Mouse (Mus musculus) limb, embryonic 15.5 days (tissue): ENCODE measurements around the gene Prr19. TPM values are rescaled to one million over a fixed set of nuclear protein-coding genes. Genes with fewer than 3 reads are reported as not detected.
"Not testable (repeated sequence)": the region's sequence is repeated elsewhere in the genome, so short reads cannot be mapped to it uniquely, and the experiment has no call there.

Experiments used
- ATAC-seq: fragments of 200-750 bp; cut with Nextera tagmentation; 2 replicates; pipeline ENCODE4 v1.8.0; 2017; ENCODE audit warnings: low read depth, moderate TSS enrichment; ENCODE audit not compliant: insufficient number of reproducible peaks, low FRiP score, low TSS enrichment
- H3K27ac ChIP-seq: fragments of 300-500 bp; sonication (generic); 2 replicates; pipeline ENCODE4 v1.5.1; 2015; ENCODE audit warnings: moderate library complexity, mild to moderate bottlenecking, inconsistent platforms
- H3K27me3 ChIP-seq: fragments of 300-500 bp; sonication (generic); 2 replicates; pipeline ENCODE4 v1.6.1; 2015; ENCODE audit warnings: inconsistent platforms
- H3K36me3 ChIP-seq: fragments of 300-500 bp; sonication (generic); 2 replicates; pipeline ENCODE4 v1.6.1; 2015; ENCODE audit warnings: inconsistent platforms
- H3K4me1 ChIP-seq: fragments of 300-500 bp; sonication (generic); 2 replicates; pipeline ENCODE4 v1.6.1; 2015; ENCODE audit warnings: inconsistent platforms
- H3K4me2 ChIP-seq: fragments of 300-500 bp; sonication (generic); 2 replicates; pipeline ENCODE4 v1.6.1; 2015; ENCODE audit warnings: mild to moderate bottlenecking, inconsistent platforms
- H3K4me3 ChIP-seq: fragments of 300-500 bp; sonication (generic); 2 replicates; pipeline ENCODE4 v1.5.1; 2015; ENCODE audit warnings: mild to moderate bottlenecking, inconsistent platforms
- H3K9ac ChIP-seq: fragments of 300-500 bp; sonication (generic); 2 replicates; pipeline ENCODE4 v1.6.1; 2015; ENCODE audit warnings: inconsistent platforms
- H3K9me3 ChIP-seq: fragments of 300-500 bp; sonication (generic); 2 replicates; pipeline ENCODE4 v1.6.1; 2016; ENCODE audit warnings: inconsistent platforms
- WGBS: fragments of 180-500 bp; shearing (Covaris S2); methylation state at CpG from one replicate; pipeline ENCODE4 v1.1.7; 2015; 5-methylcytosine and 5-hydroxymethylcytosine counted together
- polyA plus RNA-seq: library from polyadenylated mRNA; unstranded; fragments of >200 nt; fragmentation: Nextera tagmentation; extraction: Ambion mirVana; gene quantifications from 2 replicates; pipeline ENCODE4 v1.2.1, GENCODE M21; 2015

Gene Prr19
- polyA plus RNA-seq, result 0.32 and 0.40 TPM in 2 replicates

DNA sequence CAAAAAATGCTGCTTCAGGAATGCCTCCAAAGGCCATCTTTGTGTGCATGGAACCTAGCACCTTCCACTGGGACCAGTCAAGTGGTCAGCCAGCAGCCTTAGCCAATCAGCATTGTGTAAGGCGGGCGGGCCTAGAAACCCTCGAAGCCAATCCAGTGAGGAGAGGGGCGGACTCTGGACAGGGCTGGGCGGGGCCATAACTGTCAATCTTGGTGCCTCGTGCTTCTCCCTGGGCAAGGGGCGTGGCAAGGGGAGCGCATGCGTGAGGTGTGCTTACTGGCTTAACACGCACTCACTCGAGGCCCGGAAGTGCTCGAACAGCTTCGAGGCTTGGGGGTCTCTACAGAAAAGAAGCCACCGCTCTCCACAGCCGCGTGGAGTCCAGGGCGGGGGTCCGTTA, at the start of gene Prr19:
Gene Prr19 (plus strand): TSS at position 349 of the 400 bp plus-strand sequence.
- WGBS, result 59% methylated on average over 19 of the region's 19 CpGs
- Histone ChIP-seq H3K36me3 (no peaks in the 10 kb centered on the region), H3K4me3 (no peak within 1 kb of the TSS), H3K4me2 (no peak within 1 kb of the TSS), H3K27ac (no peak within 1 kb of the TSS), H3K4me1 (peaks cover 22% of the 10 kb centered on the region), H3K9ac (no peak within 1 kb of the TSS), H3K9me3 (no peaks in the 10 kb centered on the region), H3K27me3 (peaks cover 8% of the 10 kb centered on the region; the same call in 1 of the 2 replicates)
- 0 out of 2 replicates have a peak, but pooled peaks have one; percentile 50 for ATAC-seq

DNA sequence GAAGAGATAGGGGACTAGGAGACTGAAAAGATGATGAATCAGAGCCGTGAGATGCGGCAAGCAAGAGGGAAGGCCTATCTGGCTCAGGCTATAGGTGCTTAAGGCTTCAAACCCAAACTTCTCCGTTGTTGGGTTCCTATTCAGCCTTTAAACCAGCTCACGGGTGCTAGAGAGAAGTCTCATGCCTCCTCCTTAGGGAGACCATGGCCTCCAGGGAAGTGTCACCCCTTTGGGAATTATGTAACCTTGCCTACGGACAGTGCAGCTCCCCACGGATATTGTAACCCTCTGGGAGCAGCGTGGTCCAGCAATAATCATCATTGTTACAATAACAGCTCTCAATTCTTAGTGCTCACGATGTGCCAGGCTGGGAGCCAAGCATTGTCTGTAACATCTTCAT, 49.4 kb upstream of the Prr19 start:
- Histone ChIP-seq H3K27ac (peak overlapping the region; percentile 99), H3K4me3 (peak overlapping the region; percentile 95), H3K4me2 (peak overlapping the region; percentile 88), H3K36me3 (no peaks in the 10 kb centered on the region), H3K9me3 (no peaks in the 10 kb centered on the region), H3K9ac (peak overlapping the region; percentile 48; the same call in 1 of the 2 replicates), H3K4me1 (peaks cover 30% of the 10 kb centered on the region), H3K27me3 (no peaks in the 10 kb centered on the region)
- ATAC-seq, result no peak
- WGBS, result 20% methylated on average over 8 of the region's 8 CpGs

DNA sequence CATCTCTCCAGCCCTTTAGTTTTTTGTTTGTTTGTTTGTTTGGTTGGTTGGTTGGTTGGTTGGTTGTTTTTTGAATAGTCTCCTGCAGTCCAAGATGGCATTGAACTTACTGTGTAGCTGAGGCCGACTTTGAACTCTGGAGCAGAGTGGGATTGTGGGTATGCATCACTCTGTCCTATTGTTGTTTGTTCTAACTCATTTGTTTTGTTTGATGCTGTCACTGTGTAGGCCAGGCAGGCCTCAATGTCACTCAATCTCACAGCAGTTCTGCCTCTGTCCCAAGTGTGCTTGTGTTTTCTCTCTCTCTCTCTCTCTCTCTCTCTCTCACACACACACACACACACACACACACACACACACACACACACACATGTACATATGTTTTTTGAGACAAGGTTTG, 39.3 kb upstream of the Prr19 start:
- Histone ChIP-seq H3K36me3 (no peaks in the 10 kb centered on the region), H3K27ac (no peak overlapping the region), H3K9me3 (no peaks in the 10 kb centered on the region), H3K27me3 (no peaks in the 10 kb centered on the region), H3K4me1 (peaks cover 1% of the 10 kb centered on the region), H3K4me2 (no peak overlapping the region), H3K4me3 (no peak overlapping the region), H3K9ac (no peak overlapping the region)
- ATAC-seq, result no peak
- WGBS, result 91% methylated on average over 1 of the region's 1 CpGs

DNA sequence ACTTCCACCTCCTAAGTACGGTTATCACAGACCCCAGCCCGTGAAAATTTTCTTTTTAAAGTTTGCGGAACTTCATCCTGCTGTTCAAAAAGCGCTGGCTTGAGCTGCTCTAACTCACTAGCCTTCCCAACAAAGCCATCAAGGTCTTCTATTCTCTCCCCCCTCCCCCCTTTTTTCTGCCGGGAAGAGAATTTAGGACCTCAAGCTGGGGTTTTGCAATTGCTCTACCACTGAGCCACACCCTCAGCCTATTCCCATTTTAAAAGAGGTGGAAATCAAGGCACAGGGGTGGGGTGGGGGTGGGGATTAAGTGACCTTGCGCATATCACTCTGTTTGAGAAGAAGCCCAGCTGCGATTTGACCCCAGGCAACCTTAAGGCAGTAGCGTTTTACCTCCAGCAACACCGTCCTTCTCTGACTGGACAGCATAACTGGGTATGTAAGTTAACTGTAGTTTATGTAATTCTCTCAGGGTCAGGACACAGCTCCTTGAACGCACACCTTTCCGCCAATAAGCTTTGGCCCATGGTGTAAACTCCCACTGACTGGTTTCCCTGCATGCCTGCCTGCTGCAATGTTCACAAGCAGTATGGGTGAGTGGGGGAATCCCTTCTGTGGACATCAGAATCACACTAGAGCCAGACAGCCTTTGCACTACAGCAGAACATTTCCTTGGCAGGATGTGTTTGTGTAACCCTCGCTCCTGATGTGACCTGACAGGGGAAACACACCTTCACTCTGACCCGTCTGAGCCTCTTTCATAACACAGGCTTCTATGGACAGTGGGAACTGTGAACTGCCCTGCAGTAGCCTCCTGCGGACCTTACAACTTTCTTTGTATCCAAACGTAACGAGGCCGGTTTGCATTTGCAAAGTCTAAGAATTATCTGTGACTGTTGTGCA, 37.0 kb upstream of the Prr19 start:
- H3K4me2 ChIP-seq, result no peak overlapping the region
- WGBS, result 41% methylated on average over 17 of the region's 17 CpGs
- no peak overlapping the region for H3K27ac ChIP-seq
- H3K4me1 ChIP-seq, result peaks cover 11% of the 10 kb centered on the region
- no peak for ATAC-seq
- H3K9ac ChIP-seq, result no peak overlapping the region
- H3K9me3 ChIP-seq, result no peaks in the 10 kb centered on the region
- no peak overlapping the region for H3K4me3 ChIP-seq
- no peaks in the 10 kb centered on the region for H3K36me3 ChIP-seq
- no peaks in the 10 kb centered on the region for H3K27me3 ChIP-seq

DNA sequence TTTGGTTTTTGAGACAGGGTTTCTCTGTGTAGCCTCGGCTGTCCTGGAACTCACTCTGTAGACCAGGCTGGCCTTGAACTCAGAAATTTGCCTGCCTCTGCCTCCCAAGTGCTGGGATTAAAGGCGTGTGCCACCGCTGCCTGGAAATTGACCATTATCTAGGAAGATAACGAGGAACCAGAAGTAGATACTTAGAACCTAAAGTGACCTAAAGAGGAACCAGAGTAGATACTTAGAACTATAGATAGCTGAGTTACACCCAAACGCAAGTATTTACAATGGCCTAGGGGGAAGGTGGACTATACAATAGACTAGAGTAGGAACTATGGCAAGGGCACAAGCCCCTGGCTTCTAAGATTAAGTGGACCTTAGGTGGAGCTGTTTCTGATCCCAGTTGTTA, 35.5 kb upstream of the Prr19 start:
- H3K9me3 ChIP-seq, H3K4me2 ChIP-seq, H3K9ac ChIP-seq, H3K36me3 ChIP-seq, H3K27ac ChIP-seq, ATAC-seq, H3K4me3 ChIP-seq, H3K27me3 ChIP-seq: not testable (repeated sequence)
- H3K4me1 ChIP-seq, result peaks cover 22% of the 10 kb centered on the region
- 88% methylated on average over 5 of the region's 5 CpGs for WGBS

DNA sequence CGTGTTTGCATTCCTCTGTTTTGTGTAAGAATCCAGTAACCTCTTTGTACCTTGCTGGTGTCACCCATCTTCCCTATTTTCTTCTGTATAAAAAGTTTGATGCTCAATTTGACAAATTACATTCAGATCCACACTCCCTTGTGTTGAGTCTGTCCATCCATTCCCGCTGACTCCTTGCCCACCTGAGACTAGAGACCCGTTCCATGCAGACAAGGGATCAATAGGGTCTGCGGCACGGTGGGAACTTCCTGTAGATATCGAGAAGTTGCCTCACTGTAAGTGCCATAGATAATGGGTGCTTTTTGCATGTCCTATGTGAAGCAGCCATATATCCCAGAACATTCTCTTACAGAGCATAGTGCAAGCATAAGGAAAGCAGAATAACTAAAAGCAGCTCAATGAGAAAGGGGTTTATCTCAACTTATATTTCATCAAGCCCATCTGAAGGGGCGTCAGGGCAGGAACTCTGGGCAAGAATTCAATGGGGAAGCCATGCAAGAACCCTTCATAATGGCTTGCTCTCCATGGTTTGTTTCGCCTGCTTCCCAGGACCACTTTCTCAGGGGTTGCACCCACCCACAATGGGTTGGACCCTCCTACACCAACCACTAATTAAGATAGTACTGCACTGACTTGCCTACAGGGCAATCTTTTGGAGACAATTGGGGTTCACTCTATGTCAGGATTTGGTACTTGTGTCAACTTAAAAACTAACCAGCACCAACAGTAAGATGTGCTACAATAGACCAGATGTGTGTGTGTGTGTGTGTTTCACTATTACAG, 34.8 kb upstream of the Prr19 start:
- no peak overlapping the region for H3K4me3 ChIP-seq
- H3K4me2 ChIP-seq, result no peak overlapping the region; the same call in 1 of the 2 replicates
- H3K4me1 ChIP-seq, result peaks cover 25% of the 10 kb centered on the region
- 91% methylated on average over 8 of the region's 8 CpGs for WGBS
- peaks cover 8% of the 10 kb centered on the region for H3K36me3 ChIP-seq
- ATAC-seq, result no peak
- H3K9ac ChIP-seq, result no peak overlapping the region
- H3K27ac ChIP-seq, result no peak overlapping the region
- H3K27me3 ChIP-seq, result no peaks in the 10 kb centered on the region
- no peaks in the 10 kb centered on the region for H3K9me3 ChIP-seq

DNA sequence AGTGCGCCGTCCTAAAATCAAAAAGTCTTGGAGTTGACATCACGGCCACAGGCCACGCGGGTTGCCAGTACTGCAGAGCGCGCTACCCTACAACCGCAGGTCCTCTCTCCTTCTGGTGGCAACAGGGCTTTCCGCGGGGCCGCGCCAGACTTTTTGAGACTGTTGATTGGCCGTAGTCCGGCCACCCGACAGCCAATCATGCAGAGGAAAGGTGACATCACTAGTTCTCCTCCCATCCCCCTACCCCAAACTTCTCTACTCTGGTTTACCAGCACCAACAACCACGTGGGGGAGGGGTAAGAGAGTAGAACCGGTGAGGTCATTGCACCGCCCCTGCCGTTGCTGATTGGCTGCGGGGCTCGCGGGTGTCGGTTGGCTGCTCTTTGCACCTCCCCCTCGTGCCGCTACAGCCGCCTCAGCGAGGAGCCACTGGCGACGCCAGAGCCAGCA, 33.9 kb upstream of the Prr19 start, which contains the start of gene Cic:
Gene Cic (plus strand): TSS at position 404 of the 450 bp plus-strand sequence.
- H3K4me2 ChIP-seq, result peak within 1 kb of the TSS; percentile 82
- H3K4me3 ChIP-seq, result peak within 1 kb of the TSS; percentile 79
- WGBS, result 0% methylated on average over 29 of the region's 29 CpGs
- peak within 1 kb of the TSS; percentile 67 for H3K9ac ChIP-seq
- ATAC-seq, result peak; percentile 89
- peaks cover 17% of the 10 kb centered on the region for H3K36me3 ChIP-seq
- H3K9me3 ChIP-seq, result no peaks in the 10 kb centered on the region
- peaks cover 28% of the 10 kb centered on the region for H3K4me1 ChIP-seq
- H3K27me3 ChIP-seq, result no peaks in the 10 kb centered on the region
- H3K27ac ChIP-seq, result peak within 1 kb of the TSS; percentile 97

DNA sequence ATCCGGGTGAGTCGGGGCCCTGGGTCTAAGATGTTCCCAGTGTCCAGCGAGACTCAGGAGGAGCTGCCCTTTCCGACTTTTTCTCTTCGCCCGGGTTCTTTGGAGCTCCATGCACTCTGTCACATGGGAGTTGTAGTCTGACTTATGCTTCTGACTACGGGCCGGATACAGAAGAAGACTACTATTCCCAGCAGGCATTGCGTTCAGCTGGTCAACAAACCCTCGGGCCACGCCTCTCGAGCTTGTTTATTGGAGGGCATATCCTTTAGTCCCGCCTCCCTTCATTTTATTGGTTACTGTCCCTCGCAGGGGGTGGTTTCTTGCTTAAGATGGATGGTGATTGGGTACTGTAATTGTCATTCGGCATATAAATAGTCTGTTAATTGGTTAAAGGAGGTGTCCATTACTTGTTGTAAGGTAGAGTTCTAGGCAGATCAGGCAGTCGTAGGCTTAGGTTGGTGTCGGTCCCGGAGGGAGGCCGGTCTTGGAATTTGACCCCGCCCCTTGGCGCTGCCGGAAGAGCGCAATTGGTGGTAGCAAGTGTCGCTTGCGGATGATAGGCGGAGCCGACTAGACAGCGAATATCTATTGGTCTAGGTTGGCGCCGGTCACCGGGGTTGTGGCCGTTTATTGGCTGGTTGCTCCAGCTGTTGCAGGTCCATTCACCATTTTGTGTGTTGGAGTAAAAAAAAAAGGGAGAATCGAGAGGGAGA, 33.3 kb upstream of the Prr19 start:
- peak overlapping the region; percentile 79 for H3K4me3 ChIP-seq
- H3K4me2 ChIP-seq, result peak overlapping the region; percentile 82
- peaks cover 23% of the 10 kb centered on the region for H3K36me3 ChIP-seq
- H3K27ac ChIP-seq, result peak overlapping the region; percentile 97
- ATAC-seq, result peak; percentile 95
- under 1% methylated on average over 33 of the region's 33 CpGs for WGBS
- H3K9ac ChIP-seq, result peak overlapping the region; percentile 67
- peaks cover 33% of the 10 kb centered on the region for H3K4me1 ChIP-seq
- H3K27me3 ChIP-seq, result no peaks in the 10 kb centered on the region
- no peaks in the 10 kb centered on the region for H3K9me3 ChIP-seq

DNA sequence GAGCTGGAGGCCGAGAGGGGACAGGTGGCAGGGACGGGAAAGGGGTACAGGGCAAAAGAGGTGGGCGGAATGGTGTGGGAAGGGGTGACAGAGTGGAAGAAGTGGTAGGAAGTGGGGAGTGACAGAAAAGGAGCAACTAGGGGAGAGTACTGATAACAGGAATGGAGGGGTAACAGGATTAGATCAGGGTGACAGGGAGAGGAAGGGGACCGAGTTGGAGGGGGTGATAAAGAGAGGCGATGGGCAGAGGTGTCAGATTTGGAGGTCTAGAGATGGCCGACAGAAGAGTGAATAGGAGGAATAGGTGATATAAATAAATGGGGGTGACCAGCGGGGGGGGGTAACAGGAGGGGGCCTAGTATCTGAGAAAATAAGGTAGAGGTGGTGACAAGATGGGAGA, 32.6 kb upstream of the Prr19 start:
- Histone ChIP-seq H3K27ac (peak overlapping the region; percentile 87), H3K9ac (peak overlapping the region; percentile 67), H3K4me3 (peak overlapping the region; percentile 79), H3K4me1 (peaks cover 40% of the 10 kb centered on the region), H3K9me3 (no peaks in the 10 kb centered on the region), H3K4me2 (peak overlapping the region; percentile 82), H3K27me3 (no peaks in the 10 kb centered on the region), H3K36me3 (peaks cover 30% of the 10 kb centered on the region)
- 5% methylated on average over 7 of the region's 7 CpGs for WGBS
- ATAC-seq, result no peak

DNA sequence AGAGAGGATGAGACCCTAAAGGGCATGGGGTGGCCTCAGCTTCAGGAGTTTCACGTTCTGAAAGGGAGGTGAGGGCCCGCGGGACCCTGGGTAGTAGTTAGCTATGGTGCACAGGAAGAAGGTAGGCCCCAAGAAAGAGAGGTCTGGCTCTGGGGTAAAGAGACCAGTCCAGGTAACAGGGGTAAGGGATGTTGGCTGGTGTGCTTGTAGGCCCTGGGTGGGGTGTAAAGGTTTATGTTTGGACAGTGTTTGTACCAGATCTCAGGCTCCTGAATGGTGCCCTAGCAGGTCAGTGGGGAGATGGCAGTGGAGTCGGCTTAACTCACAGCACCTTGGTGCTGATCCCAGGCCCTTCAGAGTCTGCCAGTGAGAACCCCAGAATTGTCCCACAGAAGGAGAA, 32.2 kb upstream of the Prr19 start:
- Histone ChIP-seq H3K27me3 (no peaks in the 10 kb centered on the region), H3K9ac (peak overlapping the region; percentile 67; the same call in 1 of the 2 replicates), H3K4me3 (peak overlapping the region; percentile 79), H3K4me2 (peak overlapping the region; percentile 82), H3K4me1 (peaks cover 45% of the 10 kb centered on the region), H3K9me3 (no peaks in the 10 kb centered on the region), H3K27ac (peak overlapping the region; percentile 87), H3K36me3 (peaks cover 34% of the 10 kb centered on the region)
- WGBS, result 34% methylated on average over 4 of the region's 4 CpGs
- no peak for ATAC-seq

DNA sequence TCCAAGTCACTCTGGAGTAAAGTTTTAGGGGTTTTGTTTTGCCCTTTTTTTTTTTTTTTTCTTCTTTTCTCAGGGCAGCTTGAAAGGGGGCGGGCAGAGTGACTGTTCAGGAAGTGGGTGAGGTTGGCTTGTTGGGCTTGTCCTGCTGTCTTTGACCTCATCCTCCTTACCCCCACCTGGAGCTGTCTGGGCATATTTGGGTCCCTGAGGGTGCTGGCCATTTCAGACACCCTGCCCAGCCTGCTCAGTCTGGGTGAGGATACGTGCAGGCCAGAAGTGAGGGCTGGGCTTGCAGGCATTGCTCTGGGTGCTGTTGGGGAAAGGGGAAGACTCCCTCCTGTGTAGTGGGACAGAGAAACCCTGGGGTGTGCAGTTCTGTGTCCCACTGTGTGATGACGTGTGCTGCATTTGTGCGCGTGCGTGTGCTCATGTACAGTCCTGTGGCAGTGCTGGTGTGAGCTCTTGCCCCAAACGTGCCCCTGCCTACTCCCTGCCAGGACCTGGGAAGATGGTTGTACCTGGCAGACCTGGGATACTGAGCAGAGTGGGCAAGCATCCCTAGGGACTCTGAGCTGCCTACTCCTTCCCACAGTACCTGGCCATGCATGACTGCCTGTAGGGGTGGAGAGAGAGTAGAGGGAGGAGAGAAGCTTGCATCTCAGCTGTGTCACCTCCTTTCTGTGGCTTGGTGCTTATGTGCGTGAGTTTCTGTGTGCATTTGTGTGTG, 31.5 kb upstream of the Prr19 start:
- 76% methylated on average over 8 of the region's 8 CpGs for WGBS
- ATAC-seq, result no peak
- no peaks in the 10 kb centered on the region for H3K27me3 ChIP-seq
- H3K27ac ChIP-seq, result peak overlapping the region; percentile 47; the same call in 1 of the 2 replicates
- no peak overlapping the region for H3K9ac ChIP-seq
- peak overlapping the region; percentile 79 for H3K4me3 ChIP-seq
- H3K4me1 ChIP-seq, result peaks cover 51% of the 10 kb centered on the region
- H3K36me3 ChIP-seq, result peaks cover 38% of the 10 kb centered on the region
- peak overlapping the region; percentile 82 for H3K4me2 ChIP-seq
- no peaks in the 10 kb centered on the region for H3K9me3 ChIP-seq
